Mouse (Mus musculus): ENCODE measurements around the gene Il12rb2. TPM values are rescaled to one million over a fixed set of nuclear protein-coding genes. Genes with fewer than 3 reads are reported as not detected.

Gene Il12rb2
- total and polyA plus RNA-seq, 3 experiments = 0.08 TPM; not detected in 2

- Histone ChIP-seq H3K4me1 (ENCODE audit: control insufficient read depth in 1 of 2, insufficient read depth in 2 of 2) (peaks cover 0 to 2% of the 10 kb centered on the region in 2 experiments; a peak in 1 of 4 replicates), H3K9me3 (replicated peaks; ENCODE audit: low read length) (no peaks in the 10 kb centered on the region), H3K27me3 (replicated peaks) (no peaks in the 10 kb centered on the region), H3K4me2 (ENCODE audit: insufficient read depth, low read depth, poor library complexity, severe bottlenecking) (no peak overlapping the region), H3K79me2 (replicated peaks; ENCODE audit: control insufficient read depth, extremely low read depth, insufficient read depth, poor library complexity, severe bottlenecking) (no peaks in the 10 kb centered on the region), H3K4me3 (replicated peaks in 1 of 3; ENCODE audit: low read depth in 2 of 3, low read length in 2 of 3, poor library complexity in 1 of 3) (no peak overlapping the region), H3K36me3 (replicated peaks in 1 of 2; ENCODE audit: control insufficient read depth in 1 of 2, insufficient read depth in 1 of 2, low read length in 1 of 2) (no peaks in the 10 kb centered on the region), H3K9ac (ENCODE audit: insufficient read depth, low read depth) (no peak overlapping the region), H3K27ac (ENCODE audit: insufficient read depth, low read depth) (no peak overlapping the region)
- TF ChIP-seq GABPA (IDR thresholded peaks at IDR 0.05; ENCODE audit: insufficient replicate concordance, low read depth, low read length) (no peak), KAT2A (IDR thresholded peaks at IDR 0.05; ENCODE audit: insufficient replicate concordance, low read length) (no peak), RAD21 (IDR thresholded peaks at IDR 0.05; ENCODE audit: low read depth, low read length) (no peak), ZC3H11A (IDR thresholded peaks at IDR 0.05; ENCODE audit: low read depth, low read length) (no peak), ETS1 (conservative IDR thresholded peaks at IDR 0.05; ENCODE audit: low read depth, low read length) (no peak), NELFE (IDR thresholded peaks at IDR 0.05; ENCODE audit: low read depth, low read length) (no peak), TBP (conservative IDR thresholded peaks at IDR 0.05; ENCODE audit: low read depth, low read length) (no peak), MAZ (IDR thresholded peaks at IDR 0.05; ENCODE audit: low read depth, low read length) (no peak), TCF12 (IDR thresholded peaks at IDR 0.05; ENCODE audit: low read depth, low read length) (no peak), BHLHE40 (IDR thresholded peaks at IDR 0.05; ENCODE audit: low read depth, low read length) (no peak), JUN (IDR thresholded peaks at IDR 0.05; ENCODE audit: insufficient read depth, low read depth, low read length) (no peak), CHD1 (IDR thresholded peaks at IDR 0.05; ENCODE audit: low read depth, low read length) (no peak), POLR2A (IDR thresholded peaks at IDR 0.05; ENCODE audit: low read depth, low read length) (no peak), HCFC1 (IDR thresholded peaks at IDR 0.05; ENCODE audit: low read depth, low read length) (no peak)
- in situ Hi-C loops (cut with MboI; ENCODE audit: low pct_ligation_motif_present, low pct_unique_long_range_greater_than_20kb, low sequenced_read_pairs) (no loop called here), dilution Hi-C loops (cut with MboI; ENCODE audit: extremely low pct_ligation_motif_present, extremely low pct_unique_long_range_greater_than_20kb, low sequenced_read_pairs) (no loop called here)
- DNase-seq (ENCODE audit: extremely low read depth) = no peak
Measured at GRCm38 (mm10) chr6:67399551-67399950, 23.6 kb upstream of the Il12rb2 start.

- in situ Hi-C loops (cut with MboI; ENCODE audit: low pct_ligation_motif_present, low pct_unique_long_range_greater_than_20kb, low sequenced_read_pairs) = no loop called here
- H3K27ac ChIP-seq (ENCODE audit: insufficient read depth, low read depth) = no peak overlapping the region
- dilution Hi-C loops (cut with MboI; ENCODE audit: extremely low pct_ligation_motif_present, extremely low pct_unique_long_range_greater_than_20kb, low sequenced_read_pairs) = no loop called here
- H3K27me3 ChIP-seq (replicated peaks) = no peaks in the 10 kb centered on the region
- H3K79me2 ChIP-seq (replicated peaks; ENCODE audit: control insufficient read depth, extremely low read depth, insufficient read depth, poor library complexity, severe bottlenecking) = no peaks in the 10 kb centered on the region
- H3K4me1 ChIP-seq (ENCODE audit: control insufficient read depth in 1 of 2, insufficient read depth in 2 of 2) = no peaks in the 10 kb centered on the region
- no peaks in the 10 kb centered on the region for H3K9me3 ChIP-seq (replicated peaks; ENCODE audit: low read length)
- no peaks in the 10 kb centered on the region for H3K36me3 ChIP-seq (replicated peaks in 1 of 2; ENCODE audit: control insufficient read depth in 1 of 2, insufficient read depth in 1 of 2, low read length in 1 of 2)
- no peak overlapping the region for H3K9ac ChIP-seq (ENCODE audit: insufficient read depth, low read depth)
- no peak overlapping the region for H3K4me3 ChIP-seq (replicated peaks in 1 of 3; ENCODE audit: low read depth in 2 of 3, low read length in 2 of 3, poor library complexity in 1 of 3)
- no peak overlapping the region for H3K4me2 ChIP-seq (ENCODE audit: insufficient read depth, low read depth, poor library complexity, severe bottlenecking)
- DNase-seq (ENCODE audit: extremely low read depth) = no peak
- TF ChIP-seq GABPA (IDR thresholded peaks at IDR 0.05; ENCODE audit: insufficient replicate concordance, low read depth, low read length) = no peak
- TF ChIP-seq ZKSCAN1 (IDR thresholded peaks at IDR 0.05; ENCODE audit: borderline replicate concordance, low read depth, low read length) = no peak
- no peak for TF ChIP-seq HCFC1 (IDR thresholded peaks at IDR 0.05; ENCODE audit: low read depth, low read length)
- TF ChIP-seq CTCF (conservative IDR thresholded peaks at IDR 0.05 in 1 of 2, IDR thresholded peaks at IDR 0.05 in 1 of 2; ENCODE audit: low read depth in 2 of 2, low read length in 2 of 2) = no peak
- TF ChIP-seq SIN3A (IDR thresholded peaks at IDR 0.05; ENCODE audit: low read length) = no peak
- no peak for TF ChIP-seq CHD2 (IDR thresholded peaks at IDR 0.05; ENCODE audit: low read length)
- TF ChIP-seq MAX (IDR thresholded peaks at IDR 0.05; ENCODE audit: low read length) = no peak
- no peak for TF ChIP-seq TCF12 (IDR thresholded peaks at IDR 0.05; ENCODE audit: low read depth, low read length)
- TF ChIP-seq MAZ (IDR thresholded peaks at IDR 0.05; ENCODE audit: low read depth, low read length) = no peak
- TF ChIP-seq RAD21 (IDR thresholded peaks at IDR 0.05; ENCODE audit: low read depth, low read length) = no peak
- TF ChIP-seq KAT2A (IDR thresholded peaks at IDR 0.05; ENCODE audit: insufficient replicate concordance, low read length) = no peak
- TF ChIP-seq NRF1 (IDR thresholded peaks at IDR 0.05; ENCODE audit: low read depth, low read length) = no peak
- no peak for TF ChIP-seq ETS1 (conservative IDR thresholded peaks at IDR 0.05; ENCODE audit: low read depth, low read length)
- no peak for TF ChIP-seq MXI1 (IDR thresholded peaks at IDR 0.05; ENCODE audit: low read depth, low read length)
Measured at GRCm38 (mm10) chr6:67365785-67366184, 10.2 kb downstream of the Il12rb2 start.

Measured in CH12.LX (cell line).